In genomic region chr16:50185041-50185440, GRCm38 (mm10) we compare ENCODE assay signal across 8 mouse cellular contexts.
DNase-seq lines count a peak whose midpoint lies in the region; ATAC-seq and TF ChIP-seq lines count a peak whose summit lies in the region.

No protein-coding gene starts in this region.

- TF ChIP-seq POLR2A in cerebellum, adult 2 months (IDR thresholded peaks at IDR 0.05; ENCODE audit: borderline replicate concordance, insufficient read depth, low read length), result no peak
- TF ChIP-seq POLR2A in thymus, adult 2 months (IDR thresholded peaks at IDR 0.05; ENCODE audit: control insufficient read depth, extremely low read depth, insufficient read depth, low read length, poor library complexity), result no peak

- no peaks in the 10 kb centered on the region for H3K36me3 ChIP-seq in embryonic facial prominence, embryonic 14.5 days (ENCODE audit: control insufficient read depth, insufficient read depth, low read length)
- no peaks in the 10 kb centered on the region for H3K36me3 ChIP-seq in hindbrain, embryonic 12.5 days
- no peaks in the 10 kb centered on the region for H3K36me3 ChIP-seq in limb, embryonic 12.5 days
- H3K36me3 ChIP-seq in thymus, adult 2 months (ENCODE audit: control insufficient read depth, insufficient read depth, low read length), result no peaks in the 10 kb centered on the region

- H3K4me1 ChIP-seq in cerebellum, adult 2 months (ENCODE audit: control insufficient read depth, insufficient read depth, low read length), result no peaks in the 10 kb centered on the region
- peaks cover 6% of the 10 kb centered on the region; the same call in 1 of the 2 replicates for H3K4me1 ChIP-seq in embryonic facial prominence, embryonic 14.5 days (ENCODE audit: control insufficient read depth, insufficient read depth, low read length)
- H3K4me1 ChIP-seq in hindbrain, embryonic 12.5 days, result peaks cover 9% of the 10 kb centered on the region; the same call in 1 of the 2 replicates
- H3K4me1 ChIP-seq in limb, embryonic 12.5 days (replicated peaks), result peaks cover 8% of the 10 kb centered on the region; the same call in 1 of the 2 replicates
- H3K4me1 ChIP-seq in thymus, adult 2 months (replicated peaks; ENCODE audit: control insufficient read depth, insufficient read depth, low read length), result no peaks in the 10 kb centered on the region

- H3K27ac ChIP-seq in cerebellum, adult 2 months (ENCODE audit: insufficient read depth, low read length), result no peak overlapping the region
- no peak overlapping the region for H3K27ac ChIP-seq in embryonic facial prominence, embryonic 14.5 days (replicated peaks; ENCODE audit: low read depth, low read length)
- no peak overlapping the region for H3K27ac ChIP-seq in hindbrain, embryonic 12.5 days
- H3K27ac ChIP-seq in limb, embryonic 12.5 days, result no peak overlapping the region
- no peak overlapping the region for H3K27ac ChIP-seq in thymus, adult 2 months (ENCODE audit: control insufficient read depth, insufficient read depth, low read length)

- H3K4me2 ChIP-seq in embryonic facial prominence, embryonic 14.5 days (ENCODE audit: low read depth, low read length), result no peak overlapping the region
- H3K4me2 ChIP-seq in hindbrain, embryonic 12.5 days (replicated peaks), result no peak overlapping the region
- H3K4me2 ChIP-seq in limb, embryonic 12.5 days, result no peak overlapping the region

- H3K4me3 ChIP-seq in cerebellum, adult 2 months (replicated peaks; ENCODE audit: insufficient read depth, low read depth, low read length), result no peak overlapping the region
- H3K4me3 ChIP-seq in embryonic facial prominence, embryonic 14.5 days (ENCODE audit: low read depth, low read length), result no peak overlapping the region
- H3K4me3 ChIP-seq in hindbrain, embryonic 12.5 days, result no peak overlapping the region
- H3K4me3 ChIP-seq in limb, embryonic 12.5 days (replicated peaks), result no peak overlapping the region
- no peak overlapping the region for H3K4me3 ChIP-seq in thymus, adult 2 months (ENCODE audit: control insufficient read depth, insufficient read depth, low read length)

- peak; percentile 21 to 29 for DNase-seq in cerebellum, adult 2 months
- no peak for DNase-seq in cerebellum, adult 9-10 months
- DNase-seq in MN1 (ENCODE audit: low spot score), result peak; percentile 36
- DNase-seq in embryonic facial prominence, embryonic 14.5 days (ENCODE audit: low spot score), result peak; percentile 85
- peak; percentile 77 for DNase-seq in retina, embryonic 14.5 days (ENCODE audit: low spot score)
- DNase-seq in thymus, adult 2 months, result no peak

- no peak overlapping the region for H3K9ac ChIP-seq in embryonic facial prominence, embryonic 14.5 days (ENCODE audit: low read depth, low read length)
- no peak overlapping the region for H3K9ac ChIP-seq in hindbrain, embryonic 12.5 days
- no peak overlapping the region for H3K9ac ChIP-seq in limb, embryonic 12.5 days (replicated peaks)

- no peaks in the 10 kb centered on the region for H3K27me3 ChIP-seq in cerebellum, adult 2 months (ENCODE audit: control insufficient read depth, insufficient read depth, low read length)
- H3K27me3 ChIP-seq in embryonic facial prominence, embryonic 14.5 days (replicated peaks; ENCODE audit: control insufficient read depth, insufficient read depth, low read length), result no peaks in the 10 kb centered on the region
- H3K27me3 ChIP-seq in hindbrain, embryonic 12.5 days, result no peaks in the 10 kb centered on the region
- H3K27me3 ChIP-seq in limb, embryonic 12.5 days, result no peaks in the 10 kb centered on the region
- H3K27me3 ChIP-seq in thymus, adult 2 months (ENCODE audit: control insufficient read depth, insufficient read depth, low read length), result no peaks in the 10 kb centered on the region

- peak; percentile 83 for ATAC-seq in embryonic facial prominence, embryonic 14.5 days (ENCODE audit: low read depth)
- peak; percentile 56; the same call in 1 of the 2 replicates for ATAC-seq in hindbrain, embryonic 12.5 days (ENCODE audit: low FRiP score)
- peak; percentile 66; the same call in 1 of the 2 replicates for ATAC-seq in limb, embryonic 12.5 days (ENCODE audit: insufficient number of reproducible peaks, insufficient read depth, low FRiP score, low TSS enrichment, low read depth)

- H3K9me3 ChIP-seq in embryonic facial prominence, embryonic 14.5 days (ENCODE audit: control insufficient read depth, low read length), result no peaks in the 10 kb centered on the region
- H3K9me3 ChIP-seq in hindbrain, embryonic 12.5 days (replicated peaks), result no peaks in the 10 kb centered on the region
- no peaks in the 10 kb centered on the region for H3K9me3 ChIP-seq in limb, embryonic 12.5 days

- 15% methylated on average over 5 of the region's 5 CpGs for WGBS in cerebellum, adult 2 months
- WGBS in embryonic facial prominence, embryonic 14.5 days, result 15% methylated on average over 5 of the region's 5 CpGs
- WGBS in hindbrain, embryonic 12.5 days, result 11% methylated on average over 5 of the region's 5 CpGs
- WGBS in limb, embryonic 12.5 days, result 21% methylated on average over 5 of the region's 5 CpGs
- 73% methylated on average over 5 of the region's 5 CpGs for WGBS in thymus, adult 2 months

- no peak for TF ChIP-seq CTCF in cerebellum, adult 2 months (IDR thresholded peaks at IDR 0.05; ENCODE audit: borderline replicate concordance, insufficient read depth, low read depth, low read length)
- TF ChIP-seq CTCF in thymus, adult 2 months (IDR thresholded peaks at IDR 0.05; ENCODE audit: borderline replicate concordance, control insufficient read depth, extremely low read depth, insufficient read depth, low read length, poor library complexity), result no peak

Comparison
In these comparisons a context has a peak if more than half of its experiments do, and no peak if none do; other contexts are left out.
1. DNase-seq: peak in cerebellum, adult 2 months (2 of 2), MN1 (single experiment), embryonic facial prominence, embryonic 14.5 days (single experiment) and retina, embryonic 14.5 days (single experiment); none in cerebellum, adult 9-10 months (single experiment) and thymus, adult 2 months (single experiment).
2. Peak in every context shown above with its lines, with median percentiles within 50 percentile points of each other: ATAC-seq.